Mouse (Mus musculus): Measurements from ENCODE around the gene Dhx16. TPM values are rescaled to one million over a fixed set of nuclear protein-coding genes. Genes with fewer than 3 reads are reported as not detected.

Dhx16 gene
- polyA plus RNA-seq, 1 experiment from 2014 or later = 51.2 TPM

- Histone ChIP-seq H3K27me3 (ENCODE audit: control insufficient read depth, insufficient read depth, low read length) (no peaks in the 10 kb centered on the region), H3K4me1 (ENCODE audit: control insufficient read depth, insufficient read depth, low read length) (peaks cover 4% of the 10 kb centered on the region; the same call in 1 of the 2 replicates), H3K9ac (ENCODE audit: low read length) (peak within 1 kb of the TSS; percentile 79), H3K4me2 (ENCODE audit: low read depth, severe bottlenecking) (peak within 1 kb of the TSS; percentile 92), H3K9me3 (ENCODE audit: control insufficient read depth, low read length) (no peaks in the 10 kb centered on the region), H3K36me3 (ENCODE audit: control insufficient read depth, insufficient read depth, low read length) (peaks cover 10% of the 10 kb centered on the region), H3K4me3 (ENCODE audit: low read depth, low read length) (peak within 1 kb of the TSS; percentile 52), H3K27ac (replicated peaks; ENCODE audit: low read depth, low read length) (peak within 1 kb of the TSS; percentile 72; the same call in 1 of the 2 replicates)
- ATAC-seq (ENCODE audit: insufficient number of reproducible peaks, low FRiP score, low TSS enrichment, low read depth) (peak; percentile 92), DNase-seq (ENCODE audit: low spot score) (peak; percentile 88)
- under 1% methylated on average over 54 of the region's 86 CpGs for WGBS
These were observed 17.4 kb downstream of the Dhx16 start, which contains the start of gene 2310061I04Rik for GRCm38 (mm10) chr17:35896781-35897643. 2310061I04Rik (minus strand) TSS chr17:35897431.

DNA sequence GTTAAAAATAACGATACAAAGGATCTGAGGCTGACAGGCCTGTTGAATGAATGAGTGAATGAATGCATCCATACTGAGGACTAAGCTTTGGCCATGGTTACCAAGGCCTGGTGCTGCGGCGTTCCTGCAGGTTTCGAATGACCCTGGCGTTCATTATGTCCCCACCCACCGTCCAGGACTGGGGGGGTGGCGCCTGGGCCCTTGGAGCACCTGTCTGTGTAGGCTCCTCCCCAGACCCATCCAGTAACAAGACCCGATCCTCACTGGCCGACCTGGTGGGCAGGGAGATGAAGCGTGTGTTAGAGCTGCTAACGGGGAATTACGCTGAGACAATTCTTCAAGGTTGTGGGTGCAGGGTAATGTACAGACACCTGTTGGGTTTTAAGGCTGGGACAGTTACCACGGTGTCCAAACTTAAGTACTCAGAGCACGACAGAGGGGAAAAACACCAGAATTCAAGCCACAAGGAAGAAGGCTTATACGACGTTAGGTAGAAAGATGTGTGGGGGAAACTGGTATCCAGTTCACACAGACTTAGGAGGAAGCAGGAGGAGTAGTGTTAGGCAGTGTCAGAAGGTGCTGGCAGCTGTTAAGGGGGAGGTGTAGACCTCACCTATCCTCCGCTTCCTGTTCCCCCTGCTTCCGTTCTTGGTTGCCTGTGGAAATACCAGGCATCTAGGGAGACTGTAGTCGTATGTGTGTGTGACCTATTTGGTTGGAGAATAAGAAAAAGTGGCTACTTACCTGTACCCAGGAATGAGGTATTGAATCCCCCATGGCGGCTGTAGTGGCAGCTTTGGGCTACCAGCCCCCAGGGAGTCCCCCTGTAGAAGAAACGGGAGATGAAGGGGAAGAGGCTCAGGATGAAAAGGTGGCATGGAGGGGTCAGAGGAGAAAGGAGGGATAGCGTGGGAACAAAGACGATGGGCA lies 18.3 kb downstream of the Dhx16 start:
- no peaks in the 10 kb centered on the region for H3K9me3 ChIP-seq (ENCODE audit: control insufficient read depth, low read length)
- peaks cover 4% of the 10 kb centered on the region; the same call in 1 of the 2 replicates for H3K4me1 ChIP-seq (ENCODE audit: control insufficient read depth, insufficient read depth, low read length)
- peak overlapping the region; percentile 92 for H3K4me2 ChIP-seq (ENCODE audit: low read depth, severe bottlenecking)
- no peaks in the 10 kb centered on the region for H3K27me3 ChIP-seq (ENCODE audit: control insufficient read depth, insufficient read depth, low read length)
- peak overlapping the region; percentile 79; the same call in 1 of the 2 replicates for H3K9ac ChIP-seq (ENCODE audit: low read length)
- no peak overlapping the region; the same call in 1 of the 2 replicates for H3K27ac ChIP-seq (replicated peaks; ENCODE audit: low read depth, low read length)
- 45% methylated on average over 23 of the region's 23 CpGs for WGBS
- ATAC-seq (ENCODE audit: insufficient number of reproducible peaks, low FRiP score, low TSS enrichment, low read depth) = peak; percentile 51; the same call in 1 of the 2 replicates
- H3K4me3 ChIP-seq (ENCODE audit: low read depth, low read length) = peak overlapping the region; percentile 52; the same call in 1 of the 2 replicates
- DNase-seq (ENCODE audit: low spot score) = peak; percentile 33
- H3K36me3 ChIP-seq (ENCODE audit: control insufficient read depth, insufficient read depth, low read length) = peaks cover 6% of the 10 kb centered on the region; the same call in 1 of the 2 replicates

- Histone ChIP-seq H3K9me3 (ENCODE audit: control insufficient read depth, low read length) (no peaks in the 10 kb centered on the region), H3K27me3 (ENCODE audit: control insufficient read depth, insufficient read depth, low read length) (no peaks in the 10 kb centered on the region), H3K9ac (ENCODE audit: low read length) (no peak overlapping the region), H3K4me2 (ENCODE audit: low read depth, severe bottlenecking) (no peak overlapping the region), H3K36me3 (ENCODE audit: control insufficient read depth, insufficient read depth, low read length) (peaks cover 10% of the 10 kb centered on the region), H3K4me1 (ENCODE audit: control insufficient read depth, insufficient read depth, low read length) (peaks cover 4% of the 10 kb centered on the region; the same call in 1 of the 2 replicates), H3K27ac (replicated peaks; ENCODE audit: low read depth, low read length) (no peak overlapping the region), H3K4me3 (ENCODE audit: low read depth, low read length) (no peak overlapping the region)
- DNase-seq (ENCODE audit: low spot score) (no peak), ATAC-seq (ENCODE audit: insufficient number of reproducible peaks, low FRiP score, low TSS enrichment, low read depth) (no peak)
- WGBS = 84% methylated on average over 3 of the region's 3 CpGs
These were observed 21.0 kb downstream of the Dhx16 start for GRCm38 (mm10) chr17:35900636-35901035.

DNA sequence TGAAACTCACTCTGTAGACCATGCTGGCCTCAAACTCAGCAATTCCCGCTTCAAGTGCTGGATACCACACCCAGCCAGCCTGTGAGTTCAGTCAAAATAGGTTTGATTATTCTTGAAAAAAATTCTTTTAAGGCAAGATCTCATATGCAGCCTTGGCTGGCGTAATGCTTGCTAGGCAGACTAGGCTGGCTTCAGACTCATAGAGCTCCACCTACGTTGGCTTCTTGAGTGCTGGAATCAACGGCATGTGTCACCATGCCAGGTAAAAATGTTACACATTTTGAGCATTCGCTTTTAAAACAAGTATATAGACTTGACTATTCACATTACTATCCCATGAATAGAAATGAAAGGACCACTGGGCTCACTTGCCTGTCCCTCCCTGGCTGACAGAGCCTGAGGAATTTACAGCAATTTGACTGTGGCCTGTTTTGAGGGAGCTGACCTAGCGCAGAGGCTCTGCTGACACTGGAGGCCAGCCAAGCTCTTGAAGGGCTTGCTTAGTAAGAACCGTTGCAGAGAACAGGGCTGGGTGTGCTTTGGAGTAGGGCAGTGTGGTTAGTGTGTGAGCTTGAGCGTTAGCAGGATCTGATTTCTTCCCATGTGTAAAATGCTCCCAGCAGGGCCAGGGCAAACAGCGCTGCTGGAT lies 23.8 kb downstream of the Dhx16 start:
- no peaks in the 10 kb centered on the region for H3K27me3 ChIP-seq (ENCODE audit: control insufficient read depth, insufficient read depth, low read length)
- 91% methylated on average over 9 of the region's 9 CpGs for WGBS
- peaks cover 10% of the 10 kb centered on the region for H3K36me3 ChIP-seq (ENCODE audit: control insufficient read depth, insufficient read depth, low read length)
- no peak overlapping the region for H3K27ac ChIP-seq (replicated peaks; ENCODE audit: low read depth, low read length)
- no peak overlapping the region for H3K9ac ChIP-seq (ENCODE audit: low read length)
- no peak overlapping the region for H3K4me2 ChIP-seq (ENCODE audit: low read depth, severe bottlenecking)
- no peaks in the 10 kb centered on the region for H3K9me3 ChIP-seq (ENCODE audit: control insufficient read depth, low read length)
- no peaks in the 10 kb centered on the region for H3K4me1 ChIP-seq (ENCODE audit: control insufficient read depth, insufficient read depth, low read length)
- ATAC-seq (ENCODE audit: insufficient number of reproducible peaks, low FRiP score, low TSS enrichment, low read depth) = no peak
- no peak overlapping the region for H3K4me3 ChIP-seq (ENCODE audit: low read depth, low read length)
- no peak for DNase-seq (ENCODE audit: low spot score)

DNA sequence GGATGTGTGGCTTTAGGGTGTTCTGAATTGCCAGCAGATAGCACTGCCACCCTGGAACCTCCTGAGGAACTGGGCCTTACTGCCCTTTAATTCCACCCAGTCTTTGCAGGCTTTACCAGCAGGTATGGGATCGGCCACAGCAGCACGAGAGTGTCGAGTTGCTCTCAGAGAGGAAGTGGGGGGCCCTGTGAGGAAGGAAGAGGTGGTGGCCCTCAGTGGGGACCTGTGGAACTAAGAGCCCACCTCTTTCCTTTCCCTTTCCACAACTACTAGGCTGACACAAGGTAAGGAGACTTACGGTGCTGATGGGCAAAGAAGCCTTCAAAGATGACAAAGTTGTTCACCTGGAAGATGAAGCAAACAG lies 24.4 kb downstream of the Dhx16 start:
- no peaks in the 10 kb centered on the region for H3K9me3 ChIP-seq (ENCODE audit: control insufficient read depth, low read length)
- H3K27ac ChIP-seq (replicated peaks; ENCODE audit: low read depth, low read length) = no peak overlapping the region
- DNase-seq (ENCODE audit: low spot score) = no peak
- H3K4me2 ChIP-seq (ENCODE audit: low read depth, severe bottlenecking) = no peak overlapping the region
- H3K9ac ChIP-seq (ENCODE audit: low read length) = no peak overlapping the region
- peaks cover 10% of the 10 kb centered on the region for H3K36me3 ChIP-seq (ENCODE audit: control insufficient read depth, insufficient read depth, low read length)
- H3K27me3 ChIP-seq (ENCODE audit: control insufficient read depth, insufficient read depth, low read length) = no peaks in the 10 kb centered on the region
- ATAC-seq (ENCODE audit: insufficient number of reproducible peaks, low FRiP score, low TSS enrichment, low read depth) = no peak
- no peak overlapping the region for H3K4me3 ChIP-seq (ENCODE audit: low read depth, low read length)
- WGBS = 82% methylated on average over 4 of the region's 4 CpGs
- H3K4me1 ChIP-seq (ENCODE audit: control insufficient read depth, insufficient read depth, low read length) = peaks cover 2% of the 10 kb centered on the region

- H3K27ac ChIP-seq (replicated peaks; ENCODE audit: low read depth, low read length) = no peak overlapping the region
- no peak overlapping the region for H3K4me3 ChIP-seq (ENCODE audit: low read depth, low read length)
- DNase-seq (ENCODE audit: low spot score) (no peak), ATAC-seq (ENCODE audit: insufficient number of reproducible peaks, low FRiP score, low TSS enrichment, low read depth) (no peak)
- no peak overlapping the region for H3K4me2 ChIP-seq (ENCODE audit: low read depth, severe bottlenecking)
- H3K36me3 ChIP-seq (ENCODE audit: control insufficient read depth, insufficient read depth, low read length) = peaks cover 7% of the 10 kb centered on the region
- H3K27me3 ChIP-seq (ENCODE audit: control insufficient read depth, insufficient read depth, low read length) = no peaks in the 10 kb centered on the region
- H3K4me1 ChIP-seq (ENCODE audit: control insufficient read depth, insufficient read depth, low read length) = peaks cover 7% of the 10 kb centered on the region
- H3K9me3 ChIP-seq (ENCODE audit: control insufficient read depth, low read length) = no peaks in the 10 kb centered on the region
- 98% methylated on average over 1 of the region's 1 CpGs for WGBS
- no peak overlapping the region for H3K9ac ChIP-seq (ENCODE audit: low read length)
These were observed 26.0 kb downstream of the Dhx16 start for GRCm38 (mm10) chr17:35905587-35905986.

DNA sequence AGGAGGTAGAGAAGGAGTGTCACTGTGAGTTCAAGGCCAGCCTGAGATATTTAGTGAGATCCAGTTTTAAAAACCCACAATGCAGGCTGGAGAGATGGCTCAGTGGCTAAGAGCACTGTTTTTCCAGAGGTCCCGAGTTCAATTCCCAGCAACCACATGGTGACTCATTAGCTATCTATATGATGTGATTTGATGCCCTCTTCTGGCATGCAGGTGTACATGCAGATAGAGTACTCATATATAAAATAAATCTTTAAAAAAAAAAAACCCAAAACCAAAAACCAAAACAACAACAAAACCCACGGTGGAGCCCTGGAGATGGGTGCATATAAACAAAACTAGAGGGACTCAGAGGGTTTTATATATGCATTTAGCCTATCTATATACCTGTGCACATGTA lies 28.0 kb downstream of the Dhx16 start:
- Histone ChIP-seq H3K36me3 (ENCODE audit: control insufficient read depth, insufficient read depth, low read length) (peaks cover 7% of the 10 kb centered on the region), H3K27ac (replicated peaks; ENCODE audit: low read depth, low read length) (no peak overlapping the region), H3K4me1 (ENCODE audit: control insufficient read depth, insufficient read depth, low read length) (peaks cover 7% of the 10 kb centered on the region), H3K9ac (ENCODE audit: low read length) (no peak overlapping the region), H3K4me2 (ENCODE audit: low read depth, severe bottlenecking) (no peak overlapping the region), H3K27me3 (ENCODE audit: control insufficient read depth, insufficient read depth, low read length) (no peaks in the 10 kb centered on the region), H3K9me3 (ENCODE audit: control insufficient read depth, low read length) (no peaks in the 10 kb centered on the region), H3K4me3 (ENCODE audit: low read depth, low read length) (no peak overlapping the region)
- ATAC-seq (ENCODE audit: insufficient number of reproducible peaks, low FRiP score, low TSS enrichment, low read depth) (no peak), DNase-seq (ENCODE audit: low spot score) (no peak)
- WGBS = 84% methylated on average over 2 of the region's 2 CpGs

Measured in limb, embryonic 11.5 days (tissue).